Mouse (Mus musculus): ENCODE data around the gene Chst5. TPM values are rescaled to one million over a fixed set of nuclear protein-coding genes. Genes with fewer than 3 reads are reported as not detected.

The Chst5 gene
- polyA plus RNA-seq, 1 experiment, result 0.06 TPM

DNA sequence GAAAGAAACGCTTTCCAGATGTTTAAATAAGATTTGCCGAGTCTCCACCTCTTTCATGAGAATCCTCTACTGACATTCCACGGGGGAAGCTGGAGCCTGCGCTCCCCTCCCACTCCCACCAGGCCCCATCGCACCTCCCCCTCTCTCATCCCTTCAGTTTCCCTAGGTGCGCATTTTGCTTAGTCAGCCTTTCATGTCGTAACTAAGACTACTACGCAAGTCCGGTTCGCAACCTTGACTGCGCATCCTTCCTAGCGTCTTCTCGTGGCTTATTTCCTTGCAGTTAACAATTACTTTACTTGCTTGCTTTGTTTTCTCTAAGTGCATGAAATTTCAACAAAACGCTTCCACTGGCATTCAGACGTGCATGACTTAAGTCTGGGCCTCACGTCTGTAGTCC is 21.5 kb upstream of the Chst5 start:
- no peak for DNase-seq
- Histone ChIP-seq H3K27ac (ENCODE audit: insufficient read depth, low read depth, low read length) (no peak overlapping the region), H3K27me3 (replicated peaks; ENCODE audit: control insufficient read depth, insufficient read depth, low read length) (no peaks in the 10 kb centered on the region), H3K4me3 (ENCODE audit: insufficient read depth, low read depth, low read length) (no peak overlapping the region), H3K4me1 (ENCODE audit: control insufficient read depth, insufficient read depth, low read length) (0 out of 2 replicates have a peak, but pooled peaks cover 3% of the 10 kb centered on the region), H3K36me3 (ENCODE audit: control insufficient read depth, insufficient read depth, low read length) (no peaks in the 10 kb centered on the region)
- 88% methylated on average over 16 of the region's 16 CpGs for WGBS
- no peak for TF ChIP-seq CTCF (conservative IDR thresholded peaks at IDR 0.05; ENCODE audit: insufficient read depth, insufficient read length, low read depth, low read length)
- TF ChIP-seq POLR2A (IDR thresholded peaks at IDR 0.05; ENCODE audit: low read depth, low read length), result no peak

DNA sequence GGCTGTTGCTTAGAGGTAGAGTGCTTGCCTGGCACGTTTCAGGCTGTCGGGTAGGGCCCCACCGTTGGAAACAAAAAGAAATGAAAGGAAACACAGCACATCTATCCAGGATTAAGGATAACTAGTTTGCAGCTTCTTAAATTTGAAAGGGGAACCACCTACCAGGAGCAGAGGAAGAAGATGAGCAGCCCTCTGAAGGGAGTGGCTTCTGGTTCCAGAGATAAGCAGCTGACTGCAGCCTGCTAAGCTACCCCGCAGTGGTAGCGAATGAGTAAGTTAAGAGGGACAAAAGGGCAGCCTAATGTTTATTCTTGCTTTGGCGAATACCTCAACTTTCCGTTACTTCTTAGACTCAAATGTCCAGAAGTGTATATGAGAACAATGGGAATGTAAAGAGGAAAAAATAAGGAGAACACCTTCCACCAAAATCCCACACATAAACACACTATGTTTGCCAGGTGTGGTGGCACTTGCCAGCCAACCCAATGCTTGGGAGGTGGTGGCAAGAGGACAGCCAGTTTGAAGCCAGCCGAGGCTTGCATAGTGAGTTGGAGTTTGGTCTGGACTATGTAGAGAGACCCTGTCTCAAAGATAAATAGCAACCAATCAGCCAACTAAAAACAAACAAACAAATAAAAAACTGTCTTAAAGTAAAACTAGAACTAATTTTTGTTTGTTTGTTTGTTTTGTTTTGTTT is 19.5 kb upstream of the Chst5 start:
- TF ChIP-seq CTCF (conservative IDR thresholded peaks at IDR 0.05; ENCODE audit: insufficient read depth, insufficient read length, low read depth, low read length), result no peak
- no peak for TF ChIP-seq POLR2A (IDR thresholded peaks at IDR 0.05; ENCODE audit: low read depth, low read length)
- no peak overlapping the region for H3K4me3 ChIP-seq (ENCODE audit: insufficient read depth, low read depth, low read length)
- H3K36me3 ChIP-seq (ENCODE audit: control insufficient read depth, insufficient read depth, low read length), result no peaks in the 10 kb centered on the region
- no peak for DNase-seq
- WGBS, result 82% methylated on average over 8 of the region's 8 CpGs
- no peak overlapping the region for H3K27ac ChIP-seq (ENCODE audit: insufficient read depth, low read depth, low read length)
- no peaks in the 10 kb centered on the region for H3K27me3 ChIP-seq (replicated peaks; ENCODE audit: control insufficient read depth, insufficient read depth, low read length)
- H3K4me1 ChIP-seq (ENCODE audit: control insufficient read depth, insufficient read depth, low read length), result 0 out of 2 replicates have a peak, but pooled peaks cover 3% of the 10 kb centered on the region

DNA sequence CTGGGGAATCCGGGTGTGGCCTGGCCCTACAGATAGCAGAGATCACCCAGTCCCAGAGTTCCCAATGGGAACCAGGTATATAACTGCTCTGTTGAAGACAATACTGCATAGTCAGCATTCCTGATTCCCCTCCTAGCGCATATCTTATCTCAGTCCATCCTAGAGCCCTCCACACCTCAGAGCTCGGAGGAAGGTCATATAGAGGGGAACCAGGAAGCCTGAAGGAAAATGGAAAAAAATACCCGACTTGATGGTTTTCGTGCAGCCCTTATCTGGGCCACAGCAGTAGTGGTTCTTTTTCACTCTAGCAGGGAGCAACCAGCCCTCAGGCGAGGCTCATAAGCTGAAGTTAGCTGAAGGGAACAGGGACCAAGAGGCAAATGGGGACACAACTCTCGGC is 14.7 kb upstream of the Chst5 start:
- 85% methylated on average over 7 of the region's 7 CpGs for WGBS
- no peaks in the 10 kb centered on the region for H3K36me3 ChIP-seq (ENCODE audit: control insufficient read depth, insufficient read depth, low read length)
- H3K4me1 ChIP-seq (ENCODE audit: control insufficient read depth, insufficient read depth, low read length), result no peaks in the 10 kb centered on the region
- H3K4me3 ChIP-seq (ENCODE audit: insufficient read depth, low read depth, low read length), result no peak overlapping the region
- H3K27me3 ChIP-seq (replicated peaks; ENCODE audit: control insufficient read depth, insufficient read depth, low read length), result no peaks in the 10 kb centered on the region
- no peak for TF ChIP-seq POLR2A (IDR thresholded peaks at IDR 0.05; ENCODE audit: low read depth, low read length)
- no peak for TF ChIP-seq CTCF (conservative IDR thresholded peaks at IDR 0.05; ENCODE audit: insufficient read depth, insufficient read length, low read depth, low read length)
- DNase-seq, result no peak
- no peak overlapping the region for H3K27ac ChIP-seq (ENCODE audit: insufficient read depth, low read depth, low read length)

DNA sequence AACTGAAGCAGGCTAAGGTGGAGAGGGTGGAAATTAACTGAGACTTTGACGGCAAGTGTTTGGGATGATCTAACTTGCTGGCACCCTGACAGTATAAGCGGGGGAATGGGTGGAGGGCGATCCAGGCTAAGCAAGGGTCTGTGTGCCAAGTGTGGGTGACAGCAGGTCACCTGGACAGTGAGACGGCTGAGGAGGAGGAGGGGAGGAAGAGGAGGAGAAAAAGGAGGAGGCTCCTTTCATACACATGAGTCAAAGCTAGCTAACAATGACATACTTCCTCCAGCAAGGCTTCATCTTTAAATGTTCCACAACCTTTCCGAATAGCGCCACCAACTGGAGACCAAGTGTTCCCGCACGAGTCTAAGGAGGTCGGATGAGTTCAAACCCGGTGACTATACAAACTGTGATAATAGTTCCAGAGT is 13.1 kb upstream of the Chst5 start:
- peak overlapping the region; percentile 38 for H3K4me3 ChIP-seq (ENCODE audit: insufficient read depth, low read depth, low read length)
- 13% methylated on average over 10 of the region's 10 CpGs for WGBS
- no peaks in the 10 kb centered on the region for H3K27me3 ChIP-seq (replicated peaks; ENCODE audit: control insufficient read depth, insufficient read depth, low read length)
- no peaks in the 10 kb centered on the region for H3K36me3 ChIP-seq (ENCODE audit: control insufficient read depth, insufficient read depth, low read length)
- no peak overlapping the region for H3K27ac ChIP-seq (ENCODE audit: insufficient read depth, low read depth, low read length)
- no peaks in the 10 kb centered on the region for H3K4me1 ChIP-seq (ENCODE audit: control insufficient read depth, insufficient read depth, low read length)
- TF ChIP-seq POLR2A (IDR thresholded peaks at IDR 0.05; ENCODE audit: low read depth, low read length), result no peak
- TF ChIP-seq CTCF (conservative IDR thresholded peaks at IDR 0.05; ENCODE audit: insufficient read depth, insufficient read length, low read depth, low read length), result peak; percentile 68
- DNase-seq, result peak; percentile 53

DNA sequence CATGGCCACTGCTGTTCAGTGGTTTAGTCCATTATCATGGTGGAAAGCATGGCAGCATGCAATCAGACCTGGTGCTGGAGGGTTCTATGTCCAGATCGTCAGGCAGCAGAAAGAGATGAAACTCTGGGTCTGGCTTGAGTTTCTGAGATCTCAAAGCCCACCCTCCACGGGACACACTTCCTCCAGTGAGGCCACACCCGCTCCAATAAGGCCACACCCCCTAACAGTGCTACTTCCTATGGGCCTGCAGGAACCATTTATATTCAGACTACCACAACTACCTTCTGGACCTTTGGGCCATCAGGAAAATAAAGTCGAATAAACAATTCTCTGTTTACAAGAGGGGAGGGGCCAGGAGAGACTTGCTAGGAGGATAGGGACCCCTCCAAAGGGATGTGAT is 10.7 kb upstream of the Chst5 start:
- WGBS, result 73% methylated on average over 4 of the region's 4 CpGs

DNA sequence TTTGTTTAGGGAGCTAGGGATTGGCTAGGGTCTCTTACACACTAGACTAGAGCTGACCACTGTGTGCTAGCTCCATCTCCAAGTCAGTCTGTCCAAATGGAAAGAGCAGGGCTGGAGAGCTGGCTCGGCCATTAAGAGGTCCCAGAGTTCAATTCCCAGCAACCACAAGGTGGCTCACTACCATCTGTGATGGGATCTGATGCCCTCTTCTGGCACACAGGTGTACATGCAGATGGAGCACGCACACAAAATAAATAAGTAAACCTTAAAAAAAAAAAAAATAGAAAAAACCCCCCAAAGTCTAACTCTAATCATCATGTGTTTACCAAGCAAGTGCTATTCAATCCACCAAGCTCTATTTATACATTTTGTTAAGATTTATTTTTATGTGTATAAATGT is 9.4 kb upstream of the Chst5 start:
- WGBS, result 91% methylated on average over 2 of the region's 2 CpGs
- DNase-seq, result no peak
- no peak overlapping the region for H3K27ac ChIP-seq (ENCODE audit: insufficient read depth, low read depth, low read length)
- peak; percentile 38 for TF ChIP-seq CTCF (conservative IDR thresholded peaks at IDR 0.05; ENCODE audit: insufficient read depth, insufficient read length, low read depth, low read length)
- no peak for TF ChIP-seq POLR2A (IDR thresholded peaks at IDR 0.05; ENCODE audit: low read depth, low read length)
- H3K27me3 ChIP-seq (replicated peaks; ENCODE audit: control insufficient read depth, insufficient read depth, low read length), result no peaks in the 10 kb centered on the region
- no peaks in the 10 kb centered on the region for H3K36me3 ChIP-seq (ENCODE audit: control insufficient read depth, insufficient read depth, low read length)
- no peak overlapping the region for H3K4me3 ChIP-seq (ENCODE audit: insufficient read depth, low read depth, low read length)
- no peaks in the 10 kb centered on the region for H3K4me1 ChIP-seq (ENCODE audit: control insufficient read depth, insufficient read depth, low read length)

More for the DNA sequence above, 10.7 kb upstream of the Chst5 start:
- Histone ChIP-seq H3K27ac (ENCODE audit: insufficient read depth, low read depth, low read length) (no peak overlapping the region), H3K36me3 (ENCODE audit: control insufficient read depth, insufficient read depth, low read length) (no peaks in the 10 kb centered on the region), H3K4me1 (ENCODE audit: control insufficient read depth, insufficient read depth, low read length) (no peaks in the 10 kb centered on the region), H3K27me3 (replicated peaks; ENCODE audit: control insufficient read depth, insufficient read depth, low read length) (no peaks in the 10 kb centered on the region), H3K4me3 (ENCODE audit: insufficient read depth, low read depth, low read length) (no peak overlapping the region)
- no peak for DNase-seq
- TF ChIP-seq CTCF (conservative IDR thresholded peaks at IDR 0.05; ENCODE audit: insufficient read depth, insufficient read length, low read depth, low read length) (no peak), POLR2A (IDR thresholded peaks at IDR 0.05; ENCODE audit: low read depth, low read length) (no peak)

DNA sequence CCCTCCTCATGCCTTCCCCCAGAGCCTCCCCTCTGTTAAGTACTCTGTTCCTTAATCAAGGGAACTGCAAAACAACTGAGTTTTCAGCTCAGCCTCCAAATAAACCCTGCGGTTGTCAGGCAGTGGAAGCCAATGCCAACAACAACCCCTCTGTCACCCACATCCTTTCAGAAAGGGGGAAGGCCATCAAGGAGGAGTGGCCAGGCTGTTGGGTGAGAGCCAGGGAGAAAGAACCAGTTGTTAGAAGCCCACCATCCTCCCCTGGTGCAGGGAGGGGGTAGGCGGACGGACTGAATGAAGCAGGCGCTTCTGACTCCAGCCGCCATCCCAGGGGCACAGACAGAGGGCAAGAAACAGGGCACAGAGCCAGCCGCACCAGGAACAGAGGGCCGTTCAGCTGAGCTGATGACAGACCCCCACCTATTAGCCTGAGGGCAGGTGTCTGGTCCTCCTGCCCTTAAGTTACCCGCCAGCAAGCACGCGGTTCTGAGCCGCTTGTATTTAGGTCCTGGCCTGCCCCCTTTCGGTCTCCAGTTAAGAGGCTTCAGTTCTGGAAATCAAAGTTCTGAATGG is 2.7 kb upstream of the Chst5 start:
- no peaks in the 10 kb centered on the region for H3K4me1 ChIP-seq (ENCODE audit: control insufficient read depth, insufficient read depth, low read length)
- DNase-seq, result no peak
- H3K4me3 ChIP-seq (ENCODE audit: insufficient read depth, low read depth, low read length), result no peak overlapping the region
- TF ChIP-seq CTCF (conservative IDR thresholded peaks at IDR 0.05; ENCODE audit: insufficient read depth, insufficient read length, low read depth, low read length), result no peak
- no peak for TF ChIP-seq POLR2A (IDR thresholded peaks at IDR 0.05; ENCODE audit: low read depth, low read length)
- 58% methylated on average over 12 of the region's 12 CpGs for WGBS
- H3K27ac ChIP-seq (ENCODE audit: insufficient read depth, low read depth, low read length), result no peak overlapping the region
- no peaks in the 10 kb centered on the region for H3K36me3 ChIP-seq (ENCODE audit: control insufficient read depth, insufficient read depth, low read length)
- no peaks in the 10 kb centered on the region; the same call in none of the 2 replicates for H3K27me3 ChIP-seq (replicated peaks; ENCODE audit: control insufficient read depth, insufficient read depth, low read length)

All from kidney, adult 2 months (tissue).